Mouse (Mus musculus) embryonic facial prominence, embryonic 10.5 days (tissue): ENCODE data around the gene Syt8. TPM values are rescaled to one million over a fixed set of nuclear protein-coding genes. Genes with fewer than 3 reads are reported as not detected.

Source experiments
- DNase-seq: peaks from one replicate; pipeline ENCODE4 v3.0.0-alpha.2; 2017; ENCODE audit warnings: low spot score
- H3K27ac ChIP-seq: fragments of 300-500 bp; sonication (generic); replicated peaks from 2 replicates; pipeline ENCODE4 v1.5.1; 2016; ENCODE audit warnings: mild to moderate bottlenecking
- H3K27me3 ChIP-seq: fragments of 300-500 bp; sonication (generic); replicated peaks from 2 replicates; pipeline ENCODE4 v1.6.1; 2016; ENCODE audit warnings: low read depth, mild to moderate bottlenecking; ENCODE audit not compliant: poor library complexity, severe bottlenecking
- H3K36me3 ChIP-seq: fragments of 300-500 bp; sonication (generic); replicated peaks from 2 replicates; pipeline ENCODE4 v1.6.1; 2016; ENCODE audit warnings: mild to moderate bottlenecking, moderate library complexity
- H3K4me1 ChIP-seq: fragments of 300-500 bp; sonication (generic); 2 replicates; pipeline ENCODE4 v1.6.1; 2016
- H3K4me3 ChIP-seq: fragments of 300-500 bp; sonication (generic); 2 replicates; pipeline ENCODE4 v1.5.1; 2016; ENCODE audit warnings: mild to moderate bottlenecking, moderate library complexity
- H3K9me3 ChIP-seq: fragments of 300-500 bp; sonication (generic); 2 replicates; pipeline ENCODE4 v1.6.1; 2016; ENCODE audit warnings: mild to moderate bottlenecking
- WGBS: fragments of 180-500 bp; shearing (Covaris S2); methylation state at CpG from one replicate; pipeline ENCODE4 v1.1.7; 2016; 5-methylcytosine and 5-hydroxymethylcytosine counted together
- polyA plus RNA-seq: library from polyadenylated mRNA; unstranded; fragments of >200 nt; fragmentation: Nextera tagmentation; extraction: Ambion mirVana; gene quantifications from 2 replicates; pipeline ENCODE4 v1.2.1, GENCODE M21; 2016

The Syt8 gene
- polyA plus RNA-seq, 1 experiment from 2014 or later: not detected

DNA sequence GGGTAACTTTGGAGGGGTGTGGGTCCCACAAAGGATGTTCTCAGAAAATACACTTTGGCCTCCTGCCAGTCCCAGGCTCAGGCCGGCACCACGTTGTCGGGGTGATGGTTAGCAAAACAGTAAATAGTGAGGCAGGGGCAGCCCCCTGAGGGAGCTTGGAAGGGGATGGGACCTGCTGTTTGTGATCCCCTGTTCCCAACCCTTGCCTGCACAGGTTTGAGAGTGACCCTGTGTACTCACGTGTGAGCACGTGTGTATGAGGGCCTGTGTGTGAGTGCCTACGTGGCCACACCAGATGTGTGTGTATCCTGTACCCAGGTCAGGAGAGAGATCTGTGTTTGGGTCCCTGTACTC lies 47.6 kb downstream of the Syt8 start:
- DNase-seq: peak; percentile 68
- Histone ChIP-seq H3K27ac (peak overlapping the region; percentile 98), H3K9me3 (no peaks in the 10 kb centered on the region), H3K4me1 (peaks cover 84% of the 10 kb centered on the region), H3K36me3 (peaks cover 11% of the 10 kb centered on the region; the same call in 1 of the 2 replicates), H3K4me3 (peak overlapping the region; percentile 49), H3K27me3 (no peaks in the 10 kb centered on the region)
- 20% methylated on average over 6 of the region's 6 CpGs for WGBS

DNA sequence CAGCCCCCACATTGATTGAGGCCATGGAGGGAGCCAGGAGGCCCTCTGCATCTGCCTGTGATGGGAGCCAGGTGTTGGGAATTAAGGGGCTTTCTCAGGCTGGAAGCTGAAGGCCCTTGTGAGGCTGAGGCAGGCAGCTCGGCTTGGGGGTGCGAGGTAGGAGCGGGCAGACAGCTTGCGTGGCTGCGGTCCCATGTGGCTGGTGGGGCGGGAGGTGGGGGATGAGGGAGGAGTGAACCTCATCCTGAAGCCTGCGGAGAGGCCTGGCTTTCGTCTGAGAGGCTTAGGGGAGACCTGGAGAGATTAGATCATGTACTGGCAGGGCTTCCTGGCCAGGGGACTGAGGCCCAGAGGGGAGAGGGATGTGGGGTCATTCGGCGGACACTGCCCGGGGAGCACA lies 48.5 kb downstream of the Syt8 start:
- Histone ChIP-seq H3K27ac (peak overlapping the region; percentile 98), H3K4me1 (peaks cover 90% of the 10 kb centered on the region), H3K4me3 (peak overlapping the region; percentile 49; the same call in 1 of the 2 replicates), H3K27me3 (no peaks in the 10 kb centered on the region), H3K9me3 (no peaks in the 10 kb centered on the region), H3K36me3 (peaks cover 11% of the 10 kb centered on the region; the same call in 1 of the 2 replicates)
- WGBS: 42% methylated on average over 11 of the region's 11 CpGs
- DNase-seq: peak; percentile 80

DNA sequence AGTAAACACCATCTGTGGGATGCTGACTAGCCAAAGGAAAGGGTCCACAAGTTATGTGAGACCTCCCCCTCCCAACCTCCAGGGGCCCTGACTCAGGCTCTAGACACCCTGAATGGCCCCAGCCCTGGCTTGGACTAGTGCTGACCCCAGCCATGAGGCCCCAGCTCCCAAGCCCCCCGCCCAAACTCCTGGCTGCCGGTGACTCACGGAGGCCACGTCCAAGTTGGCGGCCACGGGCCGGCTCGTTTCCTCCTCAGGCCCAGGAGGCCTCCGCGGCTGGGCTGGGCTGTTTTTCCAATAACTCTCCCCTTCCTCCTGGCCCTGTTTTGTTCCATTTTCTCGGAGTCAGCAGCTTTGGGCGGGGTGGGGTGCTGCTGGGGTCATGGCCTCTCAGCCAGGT lies 50.1 kb downstream of the Syt8 start:
- Histone ChIP-seq H3K9me3 (no peaks in the 10 kb centered on the region), H3K27ac (peak overlapping the region; percentile 98), H3K4me1 (peaks cover 84% of the 10 kb centered on the region), H3K4me3 (no peak overlapping the region), H3K27me3 (no peaks in the 10 kb centered on the region), H3K36me3 (peaks cover 26% of the 10 kb centered on the region; the same call in 1 of the 2 replicates)
- DNase-seq: no peak
- WGBS: 88% methylated on average over 12 of the region's 12 CpGs

DNA sequence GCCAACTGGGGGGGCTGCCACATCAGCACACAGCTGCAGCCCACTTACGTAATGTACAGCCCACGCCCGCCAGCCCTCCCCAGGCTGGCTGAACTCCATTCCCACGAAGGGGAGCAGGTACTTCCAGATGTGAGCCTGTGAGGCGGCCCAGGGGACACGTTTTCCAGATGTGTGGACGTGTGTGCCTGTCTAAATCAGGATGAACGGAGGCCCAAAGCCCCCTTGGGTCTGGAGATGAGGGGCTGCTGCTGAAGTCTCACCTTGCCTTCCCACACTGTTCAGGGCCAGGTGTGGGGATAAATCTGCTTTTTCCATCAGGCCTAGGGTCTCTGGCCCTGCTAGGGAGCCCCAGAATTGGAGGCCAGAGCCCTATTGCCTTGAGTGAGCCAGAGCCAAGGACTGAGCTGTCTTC lies 52.1 kb downstream of the Syt8 start:
- no peaks in the 10 kb centered on the region for H3K27me3 ChIP-seq
- peak overlapping the region; percentile 98 for H3K27ac ChIP-seq
- peaks cover 68% of the 10 kb centered on the region for H3K4me1 ChIP-seq
- peaks cover 40% of the 10 kb centered on the region for H3K36me3 ChIP-seq
- H3K4me3 ChIP-seq: no peak overlapping the region
- DNase-seq: no peak
- no peaks in the 10 kb centered on the region for H3K9me3 ChIP-seq
- WGBS: 63% methylated on average over 8 of the region's 8 CpGs

DNA sequence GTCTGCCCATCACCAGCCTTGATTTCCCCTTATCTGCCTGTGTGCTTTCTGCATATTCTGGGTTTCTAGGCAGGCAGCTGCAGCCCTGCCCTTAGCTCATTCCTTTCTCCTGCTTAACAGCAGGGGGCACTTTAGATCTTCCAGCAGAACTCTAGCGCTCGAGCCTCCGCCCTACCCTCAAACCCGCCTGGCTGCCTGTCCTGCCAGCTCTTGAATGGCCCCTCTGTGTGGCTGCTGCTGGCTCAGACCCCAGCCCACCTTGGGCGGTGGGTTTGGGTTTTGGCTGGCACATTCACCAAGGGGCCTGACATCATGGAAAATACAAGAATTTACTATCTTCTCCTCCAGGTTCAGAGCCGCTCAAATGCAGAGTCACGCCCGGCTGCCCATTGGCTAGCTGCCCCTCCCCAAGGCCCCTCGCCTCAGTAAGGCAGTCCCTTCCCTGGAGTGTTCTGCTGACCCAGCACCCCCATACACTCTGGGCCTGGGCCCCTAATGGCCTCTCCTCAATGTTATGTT lies 52.8 kb downstream of the Syt8 start:
- H3K9me3 ChIP-seq: no peaks in the 10 kb centered on the region
- DNase-seq: peak; percentile 84
- no peaks in the 10 kb centered on the region for H3K27me3 ChIP-seq
- H3K36me3 ChIP-seq: peaks cover 40% of the 10 kb centered on the region
- H3K27ac ChIP-seq: peak overlapping the region; percentile 98
- 26% methylated on average over 9 of the region's 9 CpGs for WGBS
- peaks cover 62% of the 10 kb centered on the region for H3K4me1 ChIP-seq
- H3K4me3 ChIP-seq: peak overlapping the region; percentile 11; the same call in 1 of the 2 replicates

DNA sequence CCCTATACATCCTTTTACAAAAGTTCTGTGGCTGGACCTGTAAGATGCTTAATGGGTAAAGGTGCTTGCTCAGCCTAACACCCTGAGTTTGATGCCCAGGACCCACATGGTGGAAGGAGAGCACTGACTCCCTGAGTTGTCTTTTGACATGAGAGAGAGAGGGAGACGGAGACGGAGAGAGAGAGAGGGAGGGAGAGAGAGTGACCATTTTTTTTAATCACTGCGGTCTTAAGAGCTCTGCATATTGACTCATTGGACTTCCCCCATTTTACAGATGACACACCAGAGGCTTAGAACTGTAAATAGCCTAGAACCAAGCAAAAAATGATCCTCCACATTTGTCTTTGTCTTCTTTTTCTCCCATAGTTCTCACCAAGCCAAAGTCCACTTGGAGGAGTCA lies 53.4 kb downstream of the Syt8 start:
- H3K27me3 ChIP-seq: no peaks in the 10 kb centered on the region
- 77% methylated on average over 3 of the region's 3 CpGs for WGBS
- no peak overlapping the region for H3K4me3 ChIP-seq
- peaks cover 58% of the 10 kb centered on the region for H3K4me1 ChIP-seq
- DNase-seq: no peak
- peaks cover 40% of the 10 kb centered on the region for H3K36me3 ChIP-seq
- no peaks in the 10 kb centered on the region for H3K9me3 ChIP-seq
- peak overlapping the region; percentile 98 for H3K27ac ChIP-seq

Other genes starting within 250 kb of the Syt8 start
- not detected in 2 replicates for gene Gm10153, start 244.5 kb upstream of the Syt8 start, polyA plus RNA-seq
- gene Krtap5-3, start 233.5 kb upstream of the Syt8 start, polyA plus RNA-seq: not detected in 2 replicates
- gene Gm7579, start 223.0 kb upstream of the Syt8 start, polyA plus RNA-seq: not detected in 2 replicates
- not detected in 2 replicates for gene Krtap5-5, start 204.9 kb upstream of the Syt8 start, polyA plus RNA-seq
- gene Gm40460, start 193.8 kb upstream of the Syt8 start, polyA plus RNA-seq: not detected in 2 replicates
- not detected in 2 replicates for gene Gm2431, start 176.5 kb upstream of the Syt8 start, polyA plus RNA-seq
- not detected in 2 replicates for gene Gm4559, start 160.5 kb upstream of the Syt8 start, polyA plus RNA-seq
- gene Krtap5-1, start 137.7 kb upstream of the Syt8 start, polyA plus RNA-seq: not detected in 2 replicates
- not detected in 2 replicates for gene Krtap5-4, start 131.3 kb upstream of the Syt8 start, polyA plus RNA-seq
- gene Ifitm10, start 61.1 kb upstream of the Syt8 start, polyA plus RNA-seq: 2.2 and 3.0 TPM in 2 replicates
- gene Gm49369, start 52.2 kb upstream of the Syt8 start, polyA plus RNA-seq: not detected in 2 replicates
- gene Ctsd, start 46.8 kb upstream of the Syt8 start, polyA plus RNA-seq: 151 and 158 TPM in 2 replicates
- 1.7 and 2.5 TPM in 2 replicates for gene Tnni2, start 7.0 kb downstream of the Syt8 start, polyA plus RNA-seq
- 20.9 and 21.4 TPM in 2 replicates for gene Lsp1, start 26.0 kb downstream of the Syt8 start, polyA plus RNA-seq
- gene Tnnt3, start 64.0 kb downstream of the Syt8 start, polyA plus RNA-seq: 1.4 and 1.6 TPM in 2 replicates
- gene Mrpl23, start 97.8 kb downstream of the Syt8 start, polyA plus RNA-seq: 18.1 and 22.4 TPM in 2 replicates
- 360 and 378 TPM in 2 replicates for gene Igf2, start 232.0 kb downstream of the Syt8 start, polyA plus RNA-seq
- not detected in 2 replicates for gene Gm49394, start 235.1 kb downstream of the Syt8 start, polyA plus RNA-seq